Mouse (Mus musculus): ENCODE measurements around the gene Mgat4d. TPM values are rescaled to one million over a fixed set of nuclear protein-coding genes. Genes with fewer than 3 reads are reported as not detected.

The Mgat4d gene
- total RNA-seq, 2 experiments from 2014 or later, result not detected

- DNase-seq, result no peak
- intact Hi-C loops (cut with DNase I; ENCODE audit: low total_unique reads), result no loop called here
These were observed 80.8 kb downstream of the Mgat4d start for GRCm38 (mm10) chr8:83429071-83429524.

Other genes starting within 250 kb of the Mgat4d start
- 1 to 10 TPM; 1.5 to 1.8 TPM for gene Tbc1d9, start 183.1 kb upstream of the Mgat4d start, total RNA-seq (2021)
- not detected for gene Gm10645, start 182.3 kb upstream of the Mgat4d start, total RNA-seq (2021)
- gene Ucp1, start 58.1 kb upstream of the Mgat4d start, total RNA-seq (2021), result not detected
- gene Elmod2, start 16.0 kb upstream of the Mgat4d start, total RNA-seq (2021), result 1 to 10 TPM; 7.1 to 8.0 TPM
- not detected for gene Clgn, start 41.4 kb downstream of the Mgat4d start, total RNA-seq (2021)
- gene Scoc, start 109.9 kb downstream of the Mgat4d start, total RNA-seq (2021), result 10 to 100 TPM; 36.4 to 41.2 TPM
- not detected for gene Olfr370, start 187.3 kb downstream of the Mgat4d start, total RNA-seq (2021)
- gene Ndufb7, start 218.2 kb downstream of the Mgat4d start, total RNA-seq (2021), result 100 to 1,000 TPM; 439 to 462 TPM